Mouse (Mus musculus) hindbrain, embryonic 16.5 days (tissue): ENCODE results near the gene Tecpr1. TPM values are rescaled to one million over a fixed set of nuclear protein-coding genes. Genes with fewer than 3 reads are reported as not detected.

Source experiments
- ATAC-seq: fragments of 200-750 bp; cut with Nextera tagmentation; 2 replicates; pipeline ENCODE4 v1.8.0; 2017; ENCODE audit warnings: moderate TSS enrichment, moderate library complexity
- H3K27ac ChIP-seq: fragments of 300-500 bp; sonication (generic); 2 replicates; pipeline ENCODE4 v1.5.1; 2014; ENCODE audit warnings: low read depth, mild to moderate bottlenecking, control low read depth, low read length, moderate library complexity
- H3K27me3 ChIP-seq: fragments of 300-500 bp; sonication (generic); replicated peaks from 2 replicates; pipeline ENCODE4 v1.6.1; 2014; ENCODE audit warnings: low read length; ENCODE audit not compliant: control insufficient read depth, insufficient read depth
- H3K36me3 ChIP-seq: fragments of 300-500 bp; sonication (generic); 2 replicates; pipeline ENCODE4 v1.6.1; 2014; ENCODE audit warnings: mild to moderate bottlenecking, low read length, moderate library complexity, mixed read lengths; ENCODE audit not compliant: control insufficient read depth, insufficient read depth
- H3K4me1 ChIP-seq: fragments of 300-500 bp; sonication (generic); 2 replicates; pipeline ENCODE4 v1.6.1; 2014; ENCODE audit warnings: low read depth, low read length; ENCODE audit not compliant: control insufficient read depth, insufficient read depth
- H3K4me2 ChIP-seq: fragments of 300-500 bp; sonication (generic); 2 replicates; pipeline ENCODE4 v1.6.1; 2014; ENCODE audit warnings: mild to moderate bottlenecking, low read length, control low read depth, moderate library complexity
- H3K4me3 ChIP-seq: fragments of 300-500 bp; sonication (generic); 2 replicates; pipeline ENCODE4 v1.5.1; 2014; ENCODE audit warnings: mild to moderate bottlenecking, low read length, control low read depth, moderate library complexity
- H3K9ac ChIP-seq: fragments of 300-500 bp; sonication (generic); 2 replicates; pipeline ENCODE4 v1.6.1; 2014; ENCODE audit warnings: low read depth, mild to moderate bottlenecking, control low read depth, low read length, moderate library complexity
- H3K9me3 ChIP-seq: fragments of 300-500 bp; sonication (generic); 2 replicates; pipeline ENCODE4 v1.6.1; 2014; ENCODE audit warnings: mild to moderate bottlenecking, low read length, moderate library complexity; ENCODE audit not compliant: control insufficient read depth
- WGBS: fragments of 180-500 bp; shearing (Covaris S2); extraction: QIAGEN DNeasy Blood & Tissue Kit; methylation state at CpG from one replicate; pipeline ENCODE4 v1.1.7; 2014; 5-methylcytosine and 5-hydroxymethylcytosine counted together
- polyA plus RNA-seq: library from polyadenylated mRNA; unstranded; fragments of >200 nt; fragmentation: Nextera tagmentation; extraction: Ambion mirVana; gene quantifications from 2 replicates; pipeline ENCODE4 v1.2.1, GENCODE M21; 2015

The Tecpr1 gene
- polyA plus RNA-seq, 1 experiment from 2014 or later: 41.8 TPM

DNA sequence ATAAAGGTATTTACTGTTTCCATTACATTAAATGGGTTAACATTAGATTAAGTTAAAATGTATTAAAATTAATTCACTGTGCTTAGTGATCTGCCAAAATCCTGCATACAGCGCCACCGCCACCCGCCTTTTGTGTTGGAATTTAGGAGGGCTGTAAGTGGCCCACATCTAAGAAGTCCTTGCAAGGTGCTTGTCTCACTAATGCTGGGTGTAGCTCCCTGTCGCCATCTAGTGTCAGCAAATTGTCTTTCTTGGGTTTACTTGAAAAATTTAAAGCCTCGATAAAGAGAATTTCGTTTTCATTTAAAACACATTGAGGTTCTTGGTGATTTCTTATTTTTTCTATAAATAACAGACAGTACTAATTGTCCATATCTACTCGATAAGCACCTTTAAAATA is 68.9 kb downstream of the Tecpr1 start:
- no peak for ATAC-seq
- Histone ChIP-seq H3K27ac (no peak overlapping the region), H3K4me1 (no peaks in the 10 kb centered on the region), H3K4me2 (no peak overlapping the region), H3K9me3 (no peaks in the 10 kb centered on the region), H3K27me3 (no peaks in the 10 kb centered on the region), H3K36me3 (peaks cover 18% of the 10 kb centered on the region), H3K4me3 (no peak overlapping the region), H3K9ac (no peak overlapping the region)
- WGBS: 37% methylated on average over 7 of the region's 7 CpGs

DNA sequence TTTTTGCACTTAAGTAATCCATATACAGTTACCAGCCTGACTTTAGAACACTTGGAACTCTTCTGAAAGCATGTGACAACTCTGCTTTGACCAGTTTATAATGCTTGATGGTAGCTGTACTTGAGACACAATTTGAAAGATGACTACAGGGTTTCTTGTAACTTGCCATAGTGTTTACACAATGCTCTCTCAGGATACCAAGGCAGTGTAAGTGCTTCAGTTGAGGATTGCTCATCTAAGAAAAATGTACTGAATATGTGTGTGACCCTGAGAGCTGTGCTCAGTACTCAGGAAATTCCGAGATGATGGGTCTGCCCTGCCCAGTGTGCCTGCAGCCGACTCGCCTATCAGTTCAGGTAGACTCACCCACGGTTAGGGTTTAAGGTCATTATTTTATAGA is 72.1 kb downstream of the Tecpr1 start:
- H3K36me3 ChIP-seq: peaks cover 13% of the 10 kb centered on the region
- H3K27ac ChIP-seq: no peak overlapping the region
- no peak overlapping the region for H3K4me2 ChIP-seq
- no peaks in the 10 kb centered on the region for H3K9me3 ChIP-seq
- no peak for ATAC-seq
- no peaks in the 10 kb centered on the region for H3K4me1 ChIP-seq
- H3K9ac ChIP-seq: no peak overlapping the region
- no peak overlapping the region for H3K4me3 ChIP-seq
- WGBS: 96% methylated on average over 4 of the region's 4 CpGs
- H3K27me3 ChIP-seq: no peaks in the 10 kb centered on the region

DNA sequence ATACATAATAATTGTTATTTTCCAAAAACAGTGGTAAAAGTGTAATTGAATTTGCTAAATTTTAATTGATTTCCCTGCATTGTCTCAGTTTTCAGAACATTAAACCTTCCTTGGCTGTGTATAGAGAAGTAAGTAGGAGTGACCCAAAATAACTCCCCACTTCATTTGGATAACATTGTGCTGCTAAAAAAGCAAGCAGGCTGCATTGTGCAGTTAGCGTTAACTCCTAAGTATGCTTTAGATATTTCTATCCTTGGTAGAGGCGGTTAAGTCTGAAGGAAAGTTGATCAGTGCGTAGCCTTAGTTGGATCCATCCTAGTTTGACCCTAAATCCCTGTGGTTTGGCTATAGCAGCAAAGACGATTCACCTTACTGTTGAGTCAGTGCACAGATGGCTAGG is 73.9 kb downstream of the Tecpr1 start:
- Histone ChIP-seq H3K27me3 (no peaks in the 10 kb centered on the region), H3K9ac (no peak overlapping the region), H3K4me3 (no peak overlapping the region), H3K9me3 (no peaks in the 10 kb centered on the region), H3K36me3 (peaks cover 13% of the 10 kb centered on the region), H3K4me2 (no peak overlapping the region), H3K4me1 (no peaks in the 10 kb centered on the region), H3K27ac (no peak overlapping the region)
- WGBS: 99% methylated on average over 4 of the region's 4 CpGs
- ATAC-seq: no peak

- H3K4me2 ChIP-seq: no peak overlapping the region
- H3K4me1 ChIP-seq: no peaks in the 10 kb centered on the region
- H3K9ac ChIP-seq: no peak overlapping the region
- no peak for ATAC-seq
- H3K27ac ChIP-seq: no peak overlapping the region
- H3K36me3 ChIP-seq: peaks cover 13% of the 10 kb centered on the region
- no peaks in the 10 kb centered on the region for H3K9me3 ChIP-seq
- H3K4me3 ChIP-seq: no peak overlapping the region
- H3K27me3 ChIP-seq: no peaks in the 10 kb centered on the region
Measured at GRCm38 (mm10) chr5:144146898-144147297, 76.5 kb downstream of the Tecpr1 start.

Other genes with a start within 250 kb of the Tecpr1 start
- 73.6 and 78.4 TPM in 2 replicates for gene Ccz1, start 208.7 kb downstream of the Tecpr1 start, polyA plus RNA-seq
- gene Ocm, start 196.9 kb downstream of the Tecpr1 start, polyA plus RNA-seq: 0.59 TPM in 1 of 2 replicates, not detected in the other
- 9.1 TPM in 2 replicates for gene Lmtk2, start 123.2 kb downstream of the Tecpr1 start, polyA plus RNA-seq
- gene Bhlha15, start 33.3 kb downstream of the Tecpr1 start, polyA plus RNA-seq: 0.07 and 0.09 TPM in 2 replicates
- 80.7 and 90.7 TPM in 2 replicates for gene Bri3, start 20.8 kb upstream of the Tecpr1 start, polyA plus RNA-seq
- gene Baiap2l1, start 134.5 kb upstream of the Tecpr1 start, polyA plus RNA-seq: 1.8 and 2.2 TPM in 2 replicates